Mouse (Mus musculus) fibroblast of lung, adult 2 months (primary cell): ENCODE measurements around the gene Kcnma1.

Experiments
- DNase-seq: peaks from one replicate; pipeline ENCODE4 v3.0.0-alpha.2; 2011; ENCODE audit warnings: low read depth

Kcnma1 gene

DNA sequence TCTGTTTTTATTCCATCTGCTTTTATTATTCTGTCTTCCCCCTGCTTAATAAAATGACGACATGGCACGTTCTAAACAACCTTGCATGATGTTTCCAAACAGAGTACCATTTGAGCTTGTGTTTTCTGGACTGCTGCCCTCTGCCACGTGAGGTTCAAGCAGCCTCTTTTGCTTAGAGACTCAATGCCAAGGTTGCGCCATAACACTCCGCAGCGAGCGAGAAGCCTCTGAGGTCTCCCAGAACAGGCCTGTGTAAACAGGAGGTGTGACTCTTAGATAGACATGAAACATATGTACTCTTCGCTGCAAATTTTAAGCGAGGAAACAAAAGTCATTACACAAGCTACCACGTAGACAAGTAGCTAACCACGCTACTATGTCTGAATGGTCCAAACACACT lies 55.2 kb downstream of the Kcnma1 start:
- DNase-seq, result peak; percentile 12

DNA sequence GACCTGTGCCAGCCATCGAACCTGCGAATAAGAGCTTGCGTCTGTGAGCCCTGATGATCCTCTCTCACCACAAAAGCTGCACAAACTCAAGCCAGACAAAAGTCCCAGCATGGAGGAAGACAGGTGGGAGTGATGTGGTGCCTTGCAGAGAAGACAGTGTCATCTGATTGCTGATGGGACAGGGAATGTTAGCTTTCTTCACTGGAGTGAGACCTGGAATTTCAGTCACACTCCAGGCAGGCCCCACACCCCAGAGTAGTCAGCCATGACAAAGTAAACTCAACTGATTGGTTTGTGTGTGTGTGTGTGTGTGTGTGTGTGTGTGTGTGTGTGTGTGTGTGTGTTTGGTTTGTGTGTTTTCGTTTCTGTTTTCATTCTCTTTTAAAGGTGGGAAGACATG lies 57.0 kb downstream of the Kcnma1 start:
- no peak for DNase-seq

DNA sequence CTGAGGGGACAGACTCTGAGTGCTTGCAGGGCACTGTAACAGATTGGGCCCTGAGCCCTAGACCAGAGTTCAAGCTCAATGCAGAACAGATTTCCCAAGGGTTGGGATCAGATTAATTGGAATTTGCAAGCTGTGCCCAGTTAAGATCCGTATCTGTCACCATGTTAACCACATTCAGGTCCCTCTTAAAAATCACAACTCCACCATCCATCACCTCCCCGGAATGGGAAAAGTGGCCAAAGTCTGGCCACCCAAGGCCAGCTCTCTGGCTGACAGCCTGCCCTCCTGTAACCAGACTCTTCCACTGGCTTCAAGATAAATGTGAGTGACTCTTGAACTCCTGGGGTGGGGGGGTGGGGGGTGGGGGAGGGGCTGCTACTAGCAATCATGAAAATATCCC lies 70.4 kb downstream of the Kcnma1 start:
- no peak for DNase-seq

DNA sequence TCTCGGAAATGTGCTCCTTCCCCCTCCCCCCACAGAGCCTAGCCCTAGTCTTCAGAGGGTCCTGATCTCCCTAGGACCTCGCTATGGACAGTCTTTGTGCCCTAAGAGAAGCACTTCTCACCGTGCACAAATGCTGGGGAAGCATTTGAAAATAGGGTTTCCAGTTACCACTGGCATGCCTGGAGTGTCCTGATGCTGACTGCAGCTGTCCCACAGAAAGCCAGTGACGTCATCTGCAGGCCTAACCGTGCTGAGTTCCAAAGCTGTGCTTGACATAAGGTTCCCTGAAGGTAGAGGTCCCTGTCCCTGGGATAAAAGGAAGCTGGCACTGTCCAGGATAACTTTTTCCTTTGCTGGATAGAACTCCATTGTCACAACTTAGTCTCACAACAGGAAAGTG lies 71.1 kb downstream of the Kcnma1 start:
- no peak for DNase-seq

DNA sequence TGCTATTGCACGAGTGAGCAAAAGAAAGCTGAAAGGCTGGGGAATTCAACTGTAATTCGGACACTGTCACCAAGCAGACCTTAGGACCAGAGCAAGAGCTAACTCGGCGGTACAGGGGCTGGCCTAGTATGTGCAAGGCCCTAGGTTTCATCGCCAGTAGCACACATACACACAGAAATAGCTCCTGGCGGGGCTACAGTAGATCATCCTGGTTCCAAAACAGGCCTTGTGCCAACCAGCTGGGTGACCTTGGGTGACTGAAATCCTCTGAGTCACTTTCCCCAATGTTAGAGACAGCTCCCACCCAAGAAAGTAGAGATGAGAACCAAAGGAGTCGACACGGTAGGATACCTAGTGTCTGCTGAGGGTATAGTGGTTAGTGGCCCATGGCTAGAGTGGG lies 72.2 kb downstream of the Kcnma1 start:
- DNase-seq, result no peak

DNA sequence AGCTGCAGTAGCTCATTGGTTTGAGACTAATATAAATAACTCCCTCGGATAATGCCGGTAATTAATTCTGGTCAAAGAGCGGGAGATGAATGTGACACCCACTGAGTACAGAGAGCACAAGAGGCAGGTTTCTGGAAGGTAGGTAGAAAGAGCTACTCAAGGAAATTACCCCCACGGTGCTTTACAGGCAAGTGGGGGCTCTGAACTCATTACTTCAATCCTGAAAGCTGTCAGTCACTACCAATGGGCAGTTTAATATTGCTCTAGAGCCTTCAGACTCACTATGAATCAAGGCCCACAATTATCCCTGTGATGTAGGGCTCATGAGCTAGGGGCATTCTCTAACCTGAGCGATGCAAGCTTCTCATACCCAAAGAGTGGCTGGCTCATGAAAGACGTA lies 79.3 kb downstream of the Kcnma1 start:
- no peak for DNase-seq

DNA sequence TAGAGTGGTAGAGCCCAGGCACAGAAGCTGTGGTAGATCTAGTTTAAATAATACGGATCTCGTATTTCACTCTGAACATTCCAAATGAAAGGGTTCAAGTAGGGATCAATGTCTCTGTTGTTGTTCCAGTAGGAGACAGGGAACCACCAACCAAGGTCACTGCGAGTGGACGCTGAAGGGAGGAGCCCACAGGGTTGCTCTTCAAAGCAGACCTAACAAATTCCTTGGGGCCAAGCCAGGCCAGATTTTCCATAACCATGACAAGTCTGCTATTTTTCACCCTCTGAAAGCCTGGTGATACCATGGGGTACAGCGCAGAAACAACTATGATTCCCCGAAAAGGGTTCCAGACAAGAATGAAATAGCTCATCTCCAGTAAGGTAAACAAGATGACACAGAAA lies 82.6 kb downstream of the Kcnma1 start:
- no peak for DNase-seq

DNA sequence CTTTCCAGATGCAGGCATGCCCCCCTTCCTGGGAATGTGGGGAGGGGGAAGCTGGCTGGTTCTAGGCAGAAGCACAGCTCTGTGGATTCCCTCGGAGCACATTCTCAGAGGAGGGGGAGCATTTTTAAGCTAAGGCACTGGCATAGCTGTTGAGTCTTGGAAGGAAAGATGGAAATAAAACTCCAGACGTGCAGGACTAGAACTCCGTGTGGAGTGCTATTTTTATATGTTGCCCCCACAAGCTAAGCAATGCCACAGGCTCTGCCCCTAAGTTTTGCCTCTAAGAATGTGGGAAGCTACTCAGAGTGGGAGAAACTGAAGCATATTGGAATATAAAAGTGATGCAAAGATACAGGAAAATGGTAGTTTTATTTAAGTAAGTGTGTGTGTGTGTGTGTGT lies 85.1 kb downstream of the Kcnma1 start:
- no peak for DNase-seq

DNA sequence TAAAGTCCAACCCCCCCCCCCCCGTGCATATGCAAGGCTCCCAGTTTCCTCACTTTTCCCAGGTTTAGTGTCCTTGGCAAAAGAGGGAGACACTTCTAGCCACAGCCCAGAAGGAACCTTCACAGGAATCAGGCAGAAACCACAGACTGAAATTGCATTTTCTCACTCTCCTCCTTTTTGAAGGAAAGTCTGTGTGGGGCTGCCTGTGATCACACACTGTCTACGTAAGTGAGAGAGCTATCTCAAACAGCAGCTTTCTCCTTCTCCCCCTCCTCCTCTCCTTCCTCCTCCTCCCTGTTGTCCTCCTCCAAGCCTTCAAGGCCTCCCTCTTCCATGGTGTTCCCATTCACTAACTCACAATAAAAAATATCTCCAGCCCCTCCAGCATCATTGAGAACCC lies 90.9 kb downstream of the Kcnma1 start:
- DNase-seq, result no peak

DNA sequence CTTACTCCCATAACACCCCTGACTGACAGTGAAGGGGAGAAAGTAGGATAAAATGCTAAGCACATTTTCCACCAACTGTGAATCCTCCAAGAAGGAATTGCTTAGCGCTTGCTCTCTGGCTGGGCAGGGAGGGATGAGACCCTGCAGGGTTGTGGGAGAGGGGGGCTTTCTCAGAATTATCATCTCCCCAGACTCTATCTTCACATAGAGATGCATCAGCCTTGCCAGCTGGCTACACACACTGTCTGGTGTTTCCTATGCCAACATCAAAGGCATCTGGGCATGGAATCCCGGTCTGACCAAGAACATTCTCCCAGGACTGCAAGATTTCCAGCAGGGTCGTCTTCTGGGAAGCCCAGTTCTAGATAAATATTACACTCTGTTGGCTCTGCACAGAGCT lies 91.5 kb downstream of the Kcnma1 start:
- DNase-seq, result no peak

DNA sequence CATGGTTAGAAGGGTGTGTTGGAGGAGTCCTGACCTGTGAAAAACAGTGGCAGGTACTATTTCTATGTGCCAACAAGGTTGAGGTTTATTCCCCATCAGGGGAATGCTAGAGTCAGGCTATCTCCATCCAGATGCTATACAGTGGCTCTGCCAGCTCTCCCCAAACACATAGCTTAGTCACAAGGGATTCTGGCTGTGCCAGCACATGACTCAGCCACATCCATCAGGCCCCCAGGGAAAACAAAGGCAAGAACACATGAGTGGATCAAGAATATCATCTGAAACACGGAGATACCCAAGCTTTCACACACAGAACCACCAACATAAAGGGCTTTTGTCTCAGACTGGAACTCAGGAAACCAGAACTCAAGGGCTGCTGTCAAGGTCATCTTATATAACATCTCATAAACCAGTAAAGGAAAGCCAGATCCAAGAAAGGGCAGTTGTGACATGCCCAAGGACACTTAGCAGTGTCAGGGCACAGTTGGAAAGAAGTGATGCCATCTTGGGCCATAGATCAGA lies 103.1 kb downstream of the Kcnma1 start:
- no peak for DNase-seq

DNA sequence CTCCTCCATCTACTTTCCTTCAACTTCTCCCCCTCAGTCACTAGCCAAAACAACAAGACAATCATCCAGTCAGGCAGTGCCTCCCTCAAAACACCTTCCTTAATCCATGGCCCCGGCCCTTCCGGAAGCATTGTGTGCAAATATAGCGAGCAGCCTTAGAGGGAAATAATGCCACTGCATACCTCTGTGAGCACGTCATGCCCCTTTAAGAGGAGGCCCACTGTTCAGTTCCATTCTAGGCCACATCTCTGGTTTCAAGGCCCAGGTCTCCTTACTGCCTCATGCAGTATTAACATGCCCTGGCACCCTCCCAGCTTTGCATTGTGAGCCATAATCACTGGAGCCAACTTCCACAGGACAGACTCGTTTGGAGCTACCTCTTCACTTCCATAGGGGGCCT lies 105.7 kb downstream of the Kcnma1 start:
- DNase-seq, result no peak

DNA sequence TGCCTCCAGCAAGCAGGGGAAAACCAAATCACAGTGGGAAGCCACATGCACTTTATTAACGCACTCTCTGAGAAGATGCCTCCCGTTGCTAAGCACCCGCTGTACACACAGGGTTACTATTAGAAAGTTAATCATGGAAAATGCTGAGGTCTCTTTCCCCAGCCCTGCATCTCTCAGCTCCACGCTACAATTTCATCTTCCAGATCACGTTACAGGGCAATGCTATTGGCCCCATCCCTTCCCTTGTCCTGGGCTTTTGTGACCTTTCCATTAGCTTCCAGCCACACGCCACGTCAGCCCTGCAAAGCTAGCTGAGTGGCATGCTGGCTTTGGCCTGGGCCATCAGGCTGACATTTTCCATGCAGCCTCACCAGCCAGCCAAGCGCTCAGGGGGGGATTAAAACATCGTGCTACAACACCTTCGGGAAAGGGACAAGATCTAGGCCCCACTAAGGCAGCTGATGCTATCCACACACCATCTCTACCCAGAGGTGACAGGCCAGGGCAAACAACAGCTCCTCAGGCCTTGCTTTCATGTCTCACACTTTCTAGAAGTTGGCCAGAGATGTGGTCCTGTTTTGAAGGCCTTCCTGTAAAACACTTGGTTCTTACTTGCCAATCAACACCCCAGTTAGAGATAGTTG lies 111.5 kb downstream of the Kcnma1 start:
- DNase-seq, result no peak

DNA sequence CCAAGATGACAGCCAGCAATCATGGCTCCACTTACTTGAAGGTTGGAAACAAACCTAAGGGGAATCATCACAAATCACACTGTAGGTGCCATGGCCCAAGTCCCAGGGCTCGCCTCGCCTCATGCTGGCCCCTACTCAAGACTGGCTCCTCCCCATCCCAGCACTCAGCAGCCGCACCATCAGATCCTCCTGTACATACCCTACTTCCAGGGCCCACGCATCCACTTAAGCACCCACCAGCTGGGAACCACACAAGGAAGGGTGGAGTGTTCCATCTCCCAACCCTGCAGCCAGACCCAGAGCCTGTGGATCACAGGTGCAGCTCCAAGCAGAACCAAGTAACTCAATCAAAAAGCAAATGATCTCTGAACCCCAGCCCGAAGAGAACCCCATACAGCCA lies 114.8 kb downstream of the Kcnma1 start:
- DNase-seq, result no peak

DNA sequence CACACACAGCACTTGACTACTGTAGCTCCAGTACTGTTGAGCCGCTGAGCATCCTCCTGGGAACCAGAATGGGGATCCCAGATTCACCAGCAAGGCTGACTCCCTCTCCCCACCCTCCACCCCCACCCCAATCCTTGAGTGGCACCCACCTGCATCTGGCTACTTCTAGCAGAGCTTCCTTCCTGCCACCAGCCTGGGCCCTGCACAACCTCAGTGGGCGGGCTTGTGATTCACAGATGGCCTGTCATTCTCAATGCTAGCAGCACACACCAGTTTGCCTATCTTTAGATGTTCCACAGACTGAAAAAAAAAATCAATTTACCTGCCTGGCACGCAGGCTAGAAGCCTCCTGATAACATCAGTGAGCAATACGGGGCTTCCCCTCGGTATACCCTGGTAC lies 116.5 kb downstream of the Kcnma1 start:
- DNase-seq, result no peak

DNA sequence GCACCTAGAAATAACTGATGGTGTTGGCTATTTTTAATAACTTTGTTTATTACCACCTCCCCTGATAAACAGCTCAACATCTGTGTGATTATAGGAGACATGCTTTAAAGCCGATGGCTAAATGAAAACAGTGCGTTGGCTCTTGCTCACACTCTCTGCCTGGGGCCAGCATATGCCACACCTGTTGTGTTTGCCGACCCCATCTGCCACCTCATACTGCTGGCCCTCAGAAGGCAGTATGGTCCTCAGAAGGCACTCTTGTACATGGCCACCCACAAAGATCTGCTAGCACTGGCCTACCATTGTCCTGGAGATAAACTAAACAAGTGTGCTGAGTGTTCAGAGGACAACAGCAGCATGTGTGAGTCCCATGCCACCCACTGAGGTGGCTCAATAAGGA lies 118.3 kb downstream of the Kcnma1 start:
- DNase-seq, result no peak

DNA sequence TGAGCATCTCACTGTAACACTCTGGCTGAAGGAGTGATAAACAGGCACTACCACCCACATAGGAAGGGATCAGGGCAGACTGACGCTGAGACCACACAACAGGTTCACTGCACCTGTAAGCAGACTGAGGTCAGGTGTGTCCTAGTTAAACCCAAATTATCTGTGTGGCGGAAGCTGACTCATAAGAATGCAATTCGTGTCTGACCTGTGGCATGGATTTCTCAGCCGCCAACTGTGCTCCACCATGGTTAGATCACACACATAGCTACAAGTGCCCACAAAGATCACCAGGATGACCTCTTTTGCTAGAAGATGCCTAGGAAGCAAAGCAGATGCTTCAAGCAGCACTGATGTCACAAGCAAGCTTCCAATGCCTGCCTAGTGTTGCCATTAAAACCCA lies 128.2 kb downstream of the Kcnma1 start:
- DNase-seq, result no peak

DNA sequence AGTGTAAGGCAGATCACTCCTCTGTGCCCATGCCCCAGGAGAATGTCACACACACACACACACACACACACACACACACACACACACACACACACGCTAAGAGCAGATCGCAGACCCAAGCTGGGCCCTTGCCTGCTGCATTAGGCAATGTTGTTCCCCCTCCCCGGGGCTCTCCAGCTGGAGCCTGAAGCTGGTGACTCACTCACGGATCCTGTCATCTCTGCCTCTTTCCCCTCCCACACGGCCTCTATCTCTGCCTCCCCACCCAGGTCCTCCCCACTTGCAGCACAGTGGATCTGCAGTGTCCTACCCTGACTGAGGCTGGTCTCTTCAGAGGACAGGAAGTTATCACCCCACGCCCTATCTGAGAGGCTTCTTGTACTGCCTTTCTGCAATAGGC lies 128.8 kb downstream of the Kcnma1 start:
- no peak for DNase-seq

DNA sequence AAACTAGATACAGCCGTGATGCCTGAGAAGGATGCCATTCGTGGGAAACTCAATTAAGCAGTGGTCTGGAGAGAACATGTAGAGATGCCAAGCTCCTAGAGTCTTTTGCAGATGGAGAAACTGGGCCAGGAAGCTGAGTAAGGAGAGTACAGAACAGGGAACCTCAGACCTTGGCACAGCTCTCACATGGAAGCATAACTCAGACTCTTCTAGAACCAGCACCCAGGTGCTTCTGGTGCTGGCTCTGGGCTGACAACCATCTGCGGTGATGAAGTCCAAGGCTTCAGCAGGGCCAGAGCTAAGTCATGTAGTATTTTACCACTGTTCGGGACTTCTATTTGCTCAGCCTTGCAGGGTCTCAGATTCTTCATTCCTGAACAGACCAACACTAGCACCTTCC lies 129.2 kb downstream of the Kcnma1 start:
- DNase-seq, result no peak

DNA sequence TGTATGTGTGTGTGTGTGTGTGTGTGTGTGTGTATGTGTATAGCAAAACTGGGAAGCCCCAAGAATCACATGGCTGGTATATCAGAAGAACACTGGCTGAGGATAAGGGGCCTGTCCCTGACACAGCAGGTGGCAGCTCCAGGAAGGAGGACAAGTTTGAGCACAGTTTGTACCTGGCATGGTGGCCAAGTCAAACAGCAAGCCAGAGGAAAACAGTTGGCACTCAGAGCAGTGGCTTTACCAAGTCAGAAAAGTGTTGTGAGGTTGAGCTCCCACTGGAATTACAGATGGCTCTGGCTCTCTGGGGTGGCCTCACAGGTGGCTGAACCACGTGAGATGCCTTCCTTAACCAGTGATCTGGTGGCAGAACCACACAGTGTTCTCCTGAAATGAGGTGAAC lies 132.3 kb downstream of the Kcnma1 start:
- DNase-seq, result no peak

DNA sequence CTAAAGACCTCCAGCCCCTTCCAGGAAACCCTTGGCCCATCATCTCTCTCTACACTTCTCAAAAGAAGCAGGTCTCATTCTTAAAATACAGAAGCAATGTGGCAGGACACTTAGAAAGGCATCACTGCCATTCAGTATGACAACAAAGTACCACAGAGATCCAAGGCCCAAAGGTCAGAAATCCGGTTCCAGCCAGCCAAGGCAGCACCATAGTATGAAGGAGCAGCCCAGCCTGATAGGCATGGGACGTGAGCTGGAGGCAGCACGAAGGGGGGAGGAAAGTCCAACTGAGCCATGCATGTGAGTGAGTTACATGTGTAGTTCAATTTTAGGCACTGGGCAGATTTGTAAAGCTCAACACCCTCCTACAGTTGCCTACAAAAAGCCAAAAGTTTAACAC lies 135.0 kb downstream of the Kcnma1 start:
- no peak for DNase-seq

DNA sequence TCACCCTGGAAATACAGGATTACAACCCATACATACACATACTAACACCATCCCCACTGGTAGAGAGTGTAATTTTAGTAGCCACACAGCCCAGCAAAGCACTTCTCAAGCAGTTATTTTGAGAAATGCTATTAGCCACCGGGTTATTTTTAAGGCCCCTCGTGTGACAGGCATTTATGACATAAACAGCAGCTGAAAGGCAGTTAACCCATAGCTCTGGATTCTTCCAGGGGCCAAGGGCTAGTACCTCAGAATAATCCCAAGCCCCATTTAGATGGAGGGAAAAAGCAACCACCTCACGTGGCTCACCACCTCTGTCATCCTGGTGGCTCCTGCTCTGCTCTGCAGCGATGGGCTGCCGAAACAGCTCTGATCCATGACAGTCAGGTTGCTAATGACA lies 136.7 kb downstream of the Kcnma1 start:
- DNase-seq, result no peak

DNA sequence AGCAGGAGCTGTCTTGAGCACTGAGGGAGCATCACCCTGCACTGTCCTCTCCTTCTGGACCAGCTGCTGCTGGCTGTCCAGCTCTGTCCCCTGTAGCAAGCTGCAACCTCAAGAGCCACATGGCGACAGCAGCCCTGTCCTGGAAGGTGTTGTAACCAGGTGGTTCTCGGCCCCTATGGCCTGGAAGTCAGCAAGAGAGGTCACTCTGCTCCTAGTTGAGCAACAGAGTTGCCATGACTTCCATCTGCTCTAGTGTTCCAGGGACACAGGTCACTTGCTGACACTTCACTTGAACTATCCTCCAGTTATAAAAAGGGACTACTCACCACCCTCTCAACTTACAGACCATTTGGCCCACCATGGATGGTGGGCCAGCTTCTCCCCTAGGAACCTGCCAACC lies 139.7 kb downstream of the Kcnma1 start:
- DNase-seq, result no peak

DNA sequence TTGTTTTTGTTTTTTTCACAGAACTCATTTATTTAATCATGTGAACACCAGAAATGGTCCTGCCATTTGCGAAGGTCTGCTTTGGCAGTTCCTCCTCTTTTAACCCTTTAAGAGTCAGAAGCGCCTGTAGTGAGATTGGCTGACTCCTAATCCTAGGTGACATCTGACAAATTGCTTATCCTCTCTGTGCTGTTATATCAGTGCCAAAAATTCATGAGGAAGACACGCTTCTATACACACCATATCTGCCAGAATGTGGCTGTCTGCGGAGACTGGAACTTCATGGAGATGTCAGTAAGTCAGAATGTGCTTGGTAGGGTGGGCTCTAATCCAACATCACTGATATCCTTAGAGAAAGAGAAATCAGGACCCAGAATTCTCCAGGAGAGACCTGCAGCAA lies 157.3 kb downstream of the Kcnma1 start:
- DNase-seq, result no peak

DNA sequence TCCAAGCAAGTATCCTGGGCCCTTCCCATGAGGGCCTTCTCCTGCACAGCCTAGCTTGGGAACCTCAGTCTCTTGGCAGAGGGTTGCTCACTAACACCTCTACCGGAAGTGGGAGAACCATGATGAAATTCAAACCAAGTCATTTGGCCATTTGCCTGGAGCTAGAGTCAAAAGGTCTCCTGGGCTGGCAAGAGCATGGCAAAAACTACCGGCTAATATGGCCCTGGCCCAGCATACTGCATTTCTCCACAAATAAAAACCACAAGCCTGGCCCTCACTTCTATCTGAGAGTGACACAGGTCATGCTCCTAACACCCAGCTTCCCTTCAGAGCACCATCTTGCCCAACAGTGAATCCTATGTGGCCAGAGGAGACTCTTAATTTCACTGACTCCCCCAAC lies 159.3 kb downstream of the Kcnma1 start:
- DNase-seq, result peak; percentile 56
